Mouse (Mus musculus): ENCODE results near the gene Mtmr14.

DNA sequence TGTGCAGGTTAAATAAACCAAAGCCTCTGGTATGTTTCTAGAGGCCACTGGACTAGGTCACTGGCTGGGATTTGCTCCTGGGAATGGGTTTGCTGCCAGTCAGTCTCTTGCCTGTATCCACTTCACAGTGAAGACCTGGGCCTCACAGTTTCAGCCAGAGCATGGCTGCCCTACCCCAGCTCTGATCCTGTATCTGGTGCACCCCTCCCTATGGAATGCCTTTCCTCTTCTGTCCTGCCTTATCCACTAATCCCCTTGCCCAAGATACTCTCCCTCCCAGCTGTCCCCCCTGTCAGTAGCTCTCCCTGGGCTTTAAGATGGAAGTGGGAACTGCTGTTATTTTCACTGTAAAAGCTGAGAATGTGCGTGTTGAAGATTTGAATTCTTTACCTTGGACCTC, 30.3 kb downstream of the Mtmr14 start:
- no peak for TF ChIP-seq ZMIZ1 (IDR thresholded peaks at IDR 0.05; ENCODE audit: low read depth, low read length)
- no peak for TF ChIP-seq CHD2 (IDR thresholded peaks at IDR 0.05; ENCODE audit: low read length)
- no peak for TF ChIP-seq CTCF (conservative IDR thresholded peaks at IDR 0.05 in 1 of 2, IDR thresholded peaks at IDR 0.05 in 1 of 2; ENCODE audit: low read depth in 2 of 2, low read length in 2 of 2)
- no peak for TF ChIP-seq MAX (IDR thresholded peaks at IDR 0.05; ENCODE audit: low read length)
- TF ChIP-seq GABPA (IDR thresholded peaks at IDR 0.05; ENCODE audit: insufficient replicate concordance, low read depth, low read length): no peak
- no peak for TF ChIP-seq TCF12 (IDR thresholded peaks at IDR 0.05; ENCODE audit: low read depth, low read length)
- TF ChIP-seq RCOR1 (conservative IDR thresholded peaks at IDR 0.05; ENCODE audit: low read depth, low read length): no peak
